Mouse (Mus musculus) heart, embryonic 10.5 days (tissue): ENCODE measurements around the gene Nop2. TPM values are rescaled to one million over a fixed set of nuclear protein-coding genes. Genes with fewer than 3 reads are reported as not detected.

Experiments
- DNase-seq: peaks from one replicate; pipeline ENCODE4 v3.0.0-alpha.2; 2017; ENCODE audit warnings: low spot score
- H3K27ac ChIP-seq: fragments of 300-500 bp; sonication (generic); 2 replicates; pipeline ENCODE4 v1.5.1; 2016; ENCODE audit warnings: mild to moderate bottlenecking
- H3K27me3 ChIP-seq: fragments of 300-500 bp; sonication (generic); 2 replicates; pipeline ENCODE4 v1.6.1; 2016; ENCODE audit warnings: mild to moderate bottlenecking; ENCODE audit not compliant: poor library complexity, insufficient read depth, severe bottlenecking
- H3K36me3 ChIP-seq: fragments of 300-500 bp; sonication (generic); 2 replicates; pipeline ENCODE4 v1.6.1; 2016; ENCODE audit warnings: mild to moderate bottlenecking, moderate library complexity
- H3K4me1 ChIP-seq: fragments of 300-500 bp; sonication (generic); 2 replicates; pipeline ENCODE4 v1.6.1; 2016; ENCODE audit warnings: mild to moderate bottlenecking
- H3K4me3 ChIP-seq: fragments of 300-500 bp; sonication (generic); 2 replicates; pipeline ENCODE4 v1.5.1; 2016; ENCODE audit warnings: mild to moderate bottlenecking, moderate library complexity
- H3K9me3 ChIP-seq: fragments of 300-500 bp; sonication (generic); 2 replicates; pipeline ENCODE4 v1.6.1; 2016; ENCODE audit warnings: mild to moderate bottlenecking, moderate library complexity
- WGBS: fragments of 180-500 bp; shearing (Covaris S2); methylation state at CpG from one replicate; pipeline ENCODE4 v1.1.7; 2016; 5-methylcytosine and 5-hydroxymethylcytosine counted together
- polyA plus RNA-seq: library from polyadenylated mRNA; unstranded; fragments of >200 nt; fragmentation: Nextera tagmentation; extraction: Ambion mirVana; gene quantifications from 2 replicates; pipeline ENCODE4 v1.2.1, GENCODE M21; 2016

Gene Nop2
- polyA plus RNA-seq, 1 experiment from 2014 or later, result 92.7 TPM

GRCm38 (mm10) chr6:125096597-125097345, 34.9 kb upstream of the Nop2 start:
- H3K36me3 ChIP-seq, result peaks cover 38% of the 10 kb centered on the region
- H3K27me3 ChIP-seq, result no peaks in the 10 kb centered on the region
- H3K4me3 ChIP-seq, result peak overlapping the region; percentile 98
- no peak for DNase-seq
- H3K4me1 ChIP-seq, result peaks cover 59% of the 10 kb centered on the region
- peak overlapping the region; percentile 98 for H3K27ac ChIP-seq
- H3K9me3 ChIP-seq, result no peaks in the 10 kb centered on the region
- under 1% methylated on average over 42 of the region's 44 CpGs for WGBS

- H3K4me1 ChIP-seq, result peaks cover 60% of the 10 kb centered on the region
- peak overlapping the region; percentile 98 for H3K4me3 ChIP-seq
- no peaks in the 10 kb centered on the region for H3K9me3 ChIP-seq
- peaks cover 44% of the 10 kb centered on the region for H3K36me3 ChIP-seq
- no peak for DNase-seq
- H3K27ac ChIP-seq, result peak overlapping the region; percentile 98
- no peaks in the 10 kb centered on the region for H3K27me3 ChIP-seq
- 3% methylated on average over 12 of the region's 12 CpGs for WGBS
These were observed 34.4 kb upstream of the Nop2 start for GRCm38 (mm10) chr6:125097346-125097689.

- DNase-seq, result no peak
- Histone ChIP-seq H3K9me3 (no peaks in the 10 kb centered on the region), H3K4me3 (peak overlapping the region; percentile 98), H3K36me3 (peaks cover 50% of the 10 kb centered on the region), H3K27ac (peak overlapping the region; percentile 98; the same call in 1 of the 2 replicates), H3K4me1 (peaks cover 60% of the 10 kb centered on the region), H3K27me3 (no peaks in the 10 kb centered on the region)
- WGBS, result 51% methylated on average over 8 of the region's 8 CpGs
These were observed 33.8 kb upstream of the Nop2 start for GRCm38 (mm10) chr6:125097951-125098350.

- WGBS, result 72% methylated on average over 3 of the region's 3 CpGs
- DNase-seq, result no peak
- H3K9me3 ChIP-seq, result no peaks in the 10 kb centered on the region
- H3K4me3 ChIP-seq, result peak overlapping the region; percentile 98
- H3K27ac ChIP-seq, result peak overlapping the region; percentile 98
- peaks cover 60% of the 10 kb centered on the region for H3K4me1 ChIP-seq
- H3K36me3 ChIP-seq, result peaks cover 54% of the 10 kb centered on the region
- no peaks in the 10 kb centered on the region for H3K27me3 ChIP-seq
These were observed 33.2 kb upstream of the Nop2 start for GRCm38 (mm10) chr6:125098513-125098912.

- Histone ChIP-seq H3K4me3 (peak overlapping the region; percentile 98), H3K36me3 (peaks cover 64% of the 10 kb centered on the region), H3K27me3 (no peaks in the 10 kb centered on the region), H3K4me1 (peaks cover 60% of the 10 kb centered on the region), H3K27ac (peak overlapping the region; percentile 82), H3K9me3 (no peaks in the 10 kb centered on the region)
- peak; percentile 75 for DNase-seq
- WGBS, result 35% methylated on average over 5 of the region's 5 CpGs
These were observed 32.2 kb upstream of the Nop2 start for GRCm38 (mm10) chr6:125099421-125099971.

- Histone ChIP-seq H3K27ac (no peak overlapping the region), H3K9me3 (no peaks in the 10 kb centered on the region), H3K27me3 (no peaks in the 10 kb centered on the region), H3K36me3 (peaks cover 83% of the 10 kb centered on the region), H3K4me3 (no peak overlapping the region), H3K4me1 (peaks cover 46% of the 10 kb centered on the region)
- no peak for DNase-seq
- 66% methylated on average over 9 of the region's 9 CpGs for WGBS
These were observed 30.3 kb upstream of the Nop2 start for GRCm38 (mm10) chr6:125101444-125101843.

- H3K4me3 ChIP-seq, result no peak overlapping the region
- WGBS, result 75% methylated on average over 4 of the region's 4 CpGs
- H3K36me3 ChIP-seq, result peaks cover 98% of the 10 kb centered on the region
- DNase-seq, result peak; percentile 89
- no peaks in the 10 kb centered on the region for H3K27me3 ChIP-seq
- peaks cover 26% of the 10 kb centered on the region for H3K4me1 ChIP-seq
- no peak overlapping the region for H3K27ac ChIP-seq
- H3K9me3 ChIP-seq, result no peaks in the 10 kb centered on the region
These were observed 27.5 kb upstream of the Nop2 start for GRCm38 (mm10) chr6:125104223-125104622.

GRCm38 (mm10) chr6:125107705-125108104, 24.0 kb upstream of the Nop2 start:
- no peaks in the 10 kb centered on the region for H3K4me1 ChIP-seq
- H3K4me3 ChIP-seq, result no peak overlapping the region
- DNase-seq, result no peak
- peaks cover 98% of the 10 kb centered on the region for H3K36me3 ChIP-seq
- no peaks in the 10 kb centered on the region for H3K9me3 ChIP-seq
- 98% methylated on average over 2 of the region's 2 CpGs for WGBS
- H3K27me3 ChIP-seq, result no peaks in the 10 kb centered on the region
- H3K27ac ChIP-seq, result no peak overlapping the region

GRCm38 (mm10) chr6:125109371-125109770, 22.3 kb upstream of the Nop2 start:
- Histone ChIP-seq H3K4me3 (no peak overlapping the region), H3K27me3 (no peaks in the 10 kb centered on the region), H3K27ac (no peak overlapping the region), H3K36me3 (peaks cover 100% of the 10 kb centered on the region), H3K4me1 (no peaks in the 10 kb centered on the region), H3K9me3 (no peaks in the 10 kb centered on the region)
- no peak for DNase-seq
- WGBS, result 85% methylated on average over 14 of the region's 14 CpGs

- no peaks in the 10 kb centered on the region for H3K4me1 ChIP-seq
- no peak overlapping the region for H3K4me3 ChIP-seq
- no peaks in the 10 kb centered on the region for H3K27me3 ChIP-seq
- H3K27ac ChIP-seq, result no peak overlapping the region
- no peak for DNase-seq
- H3K9me3 ChIP-seq, result no peaks in the 10 kb centered on the region
- H3K36me3 ChIP-seq, result peaks cover 100% of the 10 kb centered on the region
- 91% methylated on average over 7 of the region's 7 CpGs for WGBS
These were observed 20.8 kb upstream of the Nop2 start for GRCm38 (mm10) chr6:125110927-125111326.

- H3K27me3 ChIP-seq, result no peaks in the 10 kb centered on the region
- no peak for DNase-seq
- H3K9me3 ChIP-seq, result no peaks in the 10 kb centered on the region
- H3K4me1 ChIP-seq, result no peaks in the 10 kb centered on the region
- H3K27ac ChIP-seq, result no peak overlapping the region
- no peak overlapping the region for H3K4me3 ChIP-seq
- 92% methylated on average over 11 of the region's 11 CpGs for WGBS
- H3K36me3 ChIP-seq, result peaks cover 100% of the 10 kb centered on the region
These were observed 19.2 kb upstream of the Nop2 start for GRCm38 (mm10) chr6:125112553-125112952.

- H3K4me3 ChIP-seq, result no peak overlapping the region
- H3K27me3 ChIP-seq, result no peaks in the 10 kb centered on the region
- WGBS, result 92% methylated on average over 8 of the region's 8 CpGs
- peaks cover 100% of the 10 kb centered on the region for H3K36me3 ChIP-seq
- no peaks in the 10 kb centered on the region for H3K4me1 ChIP-seq
- peak; percentile 72 for DNase-seq
- H3K27ac ChIP-seq, result no peak overlapping the region
- H3K9me3 ChIP-seq, result no peaks in the 10 kb centered on the region
These were observed 12.3 kb upstream of the Nop2 start for GRCm38 (mm10) chr6:125119387-125119786.

GRCm38 (mm10) chr6:125128724-125129123, 3.0 kb upstream of the Nop2 start:
- no peaks in the 10 kb centered on the region for H3K9me3 ChIP-seq
- no peak overlapping the region for H3K4me3 ChIP-seq
- peaks cover 76% of the 10 kb centered on the region for H3K36me3 ChIP-seq
- WGBS, result 90% methylated on average over 12 of the region's 12 CpGs
- DNase-seq, result peak; percentile 73
- no peaks in the 10 kb centered on the region for H3K27me3 ChIP-seq
- H3K27ac ChIP-seq, result no peak overlapping the region
- H3K4me1 ChIP-seq, result peaks cover 11% of the 10 kb centered on the region
